Mouse (Mus musculus): ENCODE measurements around the gene Ssr2. TPM values are rescaled to one million over a fixed set of nuclear protein-coding genes. Genes with fewer than 3 reads are reported as not detected.

Gene Ssr2
- total and polyA plus RNA-seq, 2 experiments from 2014 or later = 196 to 236 TPM

DNA sequence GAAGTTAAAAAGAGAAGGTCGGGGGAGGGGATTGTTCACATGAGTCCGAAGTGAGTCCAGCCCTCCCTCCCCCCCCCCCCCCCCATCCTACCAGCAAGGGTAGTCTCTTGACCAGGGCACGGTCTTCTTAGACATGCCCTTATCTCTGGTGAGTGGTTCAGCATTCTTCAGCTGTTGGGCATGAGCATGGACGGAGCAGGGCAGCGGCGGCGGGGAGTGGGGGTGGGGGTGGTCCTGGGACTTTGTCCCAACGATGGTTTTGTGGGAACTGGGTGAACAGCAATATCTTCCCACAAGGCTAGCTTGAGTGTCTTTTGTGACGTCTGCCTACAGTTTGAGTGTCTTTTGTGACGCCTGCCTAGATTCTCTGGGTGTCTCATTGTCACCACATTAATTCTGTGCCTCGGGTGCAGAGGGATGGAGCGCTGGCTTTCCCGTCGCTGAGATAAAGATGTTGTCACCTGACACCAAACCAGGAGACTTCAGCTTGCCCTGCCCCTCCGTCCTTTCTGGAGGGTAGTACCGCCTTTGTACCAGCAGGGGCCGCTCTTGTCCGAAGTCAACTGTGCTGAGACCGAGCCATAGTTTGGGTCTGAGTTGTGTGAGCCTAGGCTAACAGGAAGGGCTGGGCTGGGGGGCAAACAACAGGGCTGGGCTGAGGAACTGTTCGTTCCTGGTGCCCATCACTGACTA lies 31.5 kb downstream of the Ssr2 start:
- under 1% methylated on average over 20 of the region's 20 CpGs for WGBS
- peak; percentile 84 for DNase-seq (ENCODE audit: low spot score)
- peak overlapping the region; percentile 46 for H3K9ac ChIP-seq (replicated peaks; ENCODE audit: low read length, poor library complexity, severe bottlenecking)
- ATAC-seq (ENCODE audit: low FRiP score) = peak; percentile 89
- H3K9me3 ChIP-seq (ENCODE audit: low read length) = no peaks in the 10 kb centered on the region
- H3K4me3 ChIP-seq (ENCODE audit: low read depth, low read length) = peak overlapping the region; percentile 32
- H3K4me2 ChIP-seq (ENCODE audit: low read depth, low read length, poor library complexity, severe bottlenecking) = peak overlapping the region; percentile 70
- no peaks in the 10 kb centered on the region; the same call in 1 of the 2 replicates for H3K4me1 ChIP-seq (ENCODE audit: insufficient read depth, low read length)
- peak; percentile 100 for TF ChIP-seq CTCF (IDR thresholded peaks at IDR 0.05)
- H3K27me3 ChIP-seq (ENCODE audit: insufficient read depth, low read length) = no peaks in the 10 kb centered on the region
- H3K27ac ChIP-seq (ENCODE audit: low read depth, low read length) = no peak overlapping the region
- no peaks in the 10 kb centered on the region for H3K36me3 ChIP-seq (ENCODE audit: insufficient read depth, low read length)

DNA sequence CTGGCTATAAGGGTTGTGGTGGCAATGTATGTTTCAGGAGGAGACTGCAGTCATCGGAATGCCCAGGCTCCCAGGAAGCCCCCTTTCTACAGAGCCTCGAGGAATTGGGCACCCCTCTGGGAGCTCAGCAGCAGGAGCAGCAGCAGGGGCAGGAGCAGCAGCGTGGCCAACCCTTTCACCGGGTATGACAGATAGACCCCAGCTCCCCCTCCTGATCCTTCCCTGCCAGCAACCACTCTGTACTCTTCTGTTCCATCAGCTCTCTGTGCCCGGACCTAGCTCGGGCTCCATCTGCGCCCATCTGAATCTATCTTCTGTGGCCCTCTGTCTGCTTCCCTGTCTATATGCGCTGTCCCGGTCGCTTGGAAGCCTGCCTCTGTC lies 32.1 kb downstream of the Ssr2 start:
- Histone ChIP-seq H3K9ac (replicated peaks; ENCODE audit: low read length, poor library complexity, severe bottlenecking) (peak overlapping the region; percentile 29; the same call in 1 of the 2 replicates), H3K36me3 (ENCODE audit: insufficient read depth, low read length) (no peaks in the 10 kb centered on the region), H3K4me2 (ENCODE audit: low read depth, low read length, poor library complexity, severe bottlenecking) (peak overlapping the region; percentile 70), H3K27me3 (ENCODE audit: insufficient read depth, low read length) (no peaks in the 10 kb centered on the region), H3K4me1 (ENCODE audit: insufficient read depth, low read length) (no peaks in the 10 kb centered on the region; the same call in 1 of the 2 replicates), H3K27ac (ENCODE audit: low read depth, low read length) (no peak overlapping the region), H3K9me3 (ENCODE audit: low read length) (no peaks in the 10 kb centered on the region), H3K4me3 (ENCODE audit: low read depth, low read length) (peak overlapping the region; percentile 32)
- no peak for DNase-seq (ENCODE audit: low spot score)
- 14% methylated on average over 10 of the region's 10 CpGs for WGBS
- no peak for TF ChIP-seq CTCF (IDR thresholded peaks at IDR 0.05)
- ATAC-seq (ENCODE audit: low FRiP score) = peak; percentile 35; the same call in 1 of the 2 replicates

DNA sequence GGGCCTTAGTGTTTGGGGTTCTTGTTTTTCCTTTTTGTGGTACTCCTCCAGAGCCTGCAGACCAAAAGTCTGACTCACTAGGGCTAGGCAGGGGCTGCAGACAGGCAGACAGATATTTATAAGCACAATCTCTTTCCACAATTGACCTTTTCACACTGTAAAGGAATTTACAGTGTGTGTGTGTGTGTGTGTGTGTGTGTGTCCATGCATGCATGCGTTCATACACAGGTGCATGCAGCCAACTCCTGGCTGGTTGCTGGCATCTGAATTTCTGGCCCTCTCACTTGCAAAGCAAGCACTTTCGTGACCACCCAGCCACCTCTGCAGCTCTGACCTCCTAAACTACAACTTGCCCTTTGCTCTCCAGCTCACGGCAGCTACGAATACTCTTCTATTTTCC lies 33.4 kb downstream of the Ssr2 start:
- Histone ChIP-seq H3K27ac (ENCODE audit: low read depth, low read length) (no peak overlapping the region), H3K9me3 (ENCODE audit: low read length) (no peaks in the 10 kb centered on the region), H3K4me2 (ENCODE audit: low read depth, low read length, poor library complexity, severe bottlenecking) (no peak overlapping the region), H3K4me3 (ENCODE audit: low read depth, low read length) (no peak overlapping the region), H3K36me3 (ENCODE audit: insufficient read depth, low read length) (no peaks in the 10 kb centered on the region), H3K4me1 (ENCODE audit: insufficient read depth, low read length) (no peaks in the 10 kb centered on the region; the same call in 1 of the 2 replicates), H3K27me3 (ENCODE audit: insufficient read depth, low read length) (no peaks in the 10 kb centered on the region), H3K9ac (replicated peaks; ENCODE audit: low read length, poor library complexity, severe bottlenecking) (no peak overlapping the region)
- DNase-seq (ENCODE audit: low spot score) = no peak
- WGBS = 77% methylated on average over 4 of the region's 4 CpGs
- no peak for ATAC-seq (ENCODE audit: low FRiP score)
- TF ChIP-seq CTCF (IDR thresholded peaks at IDR 0.05) = no peak

DNA sequence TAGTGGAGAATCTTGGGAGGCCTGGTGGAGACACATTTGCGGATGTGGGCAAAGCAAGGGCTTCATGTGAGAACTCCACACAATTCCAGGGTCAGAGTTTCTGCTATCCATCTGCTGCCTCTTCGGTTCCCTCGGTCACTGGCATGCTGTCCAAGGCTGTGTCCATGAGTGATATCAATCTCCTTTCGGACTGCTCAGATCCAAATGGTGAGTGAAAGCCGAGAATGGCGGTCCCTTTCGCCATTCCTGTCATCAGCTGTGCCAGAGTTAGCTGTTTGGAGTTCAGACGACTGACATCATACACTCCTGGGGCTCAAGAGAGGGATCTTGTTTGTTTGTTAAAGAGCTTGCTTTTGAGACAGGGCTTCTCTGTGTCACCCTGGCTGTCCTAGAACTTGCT lies 38.7 kb downstream of the Ssr2 start:
- TF ChIP-seq CTCF (IDR thresholded peaks at IDR 0.05) = no peak
- Histone ChIP-seq H3K9me3 (ENCODE audit: low read length) (no peaks in the 10 kb centered on the region), H3K4me3 (ENCODE audit: low read depth, low read length) (no peak overlapping the region), H3K4me1 (ENCODE audit: insufficient read depth, low read length) (no peaks in the 10 kb centered on the region), H3K27ac (ENCODE audit: low read depth, low read length) (no peak overlapping the region), H3K27me3 (ENCODE audit: insufficient read depth, low read length) (no peaks in the 10 kb centered on the region), H3K4me2 (ENCODE audit: low read depth, low read length, poor library complexity, severe bottlenecking) (no peak overlapping the region), H3K36me3 (ENCODE audit: insufficient read depth, low read length) (no peaks in the 10 kb centered on the region), H3K9ac (replicated peaks; ENCODE audit: low read length, poor library complexity, severe bottlenecking) (no peak overlapping the region)
- 77% methylated on average over 8 of the region's 8 CpGs for WGBS
- DNase-seq (ENCODE audit: low spot score) (no peak), ATAC-seq (ENCODE audit: low FRiP score) (no peak)

DNA sequence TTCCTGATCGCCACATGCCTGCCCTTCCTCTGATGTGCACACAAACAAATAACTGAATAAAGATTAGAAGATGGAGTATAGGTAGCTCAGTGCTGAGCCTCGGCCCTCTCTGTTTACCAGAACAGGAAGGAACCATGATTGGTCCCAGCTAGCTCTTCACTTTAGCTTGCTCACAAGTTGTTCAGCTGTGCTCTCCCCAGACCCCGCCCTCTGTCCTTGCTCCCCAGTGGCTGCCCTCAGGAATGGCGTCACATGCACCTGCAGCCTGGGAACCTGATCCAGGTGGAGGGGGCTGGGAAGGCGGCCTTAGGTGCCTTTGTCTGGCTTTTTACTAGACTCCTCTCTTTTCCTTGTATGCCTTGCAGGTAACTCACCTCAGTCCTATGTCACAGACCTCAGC lies 39.4 kb downstream of the Ssr2 start:
- no peak overlapping the region for H3K9ac ChIP-seq (replicated peaks; ENCODE audit: low read length, poor library complexity, severe bottlenecking)
- no peak overlapping the region for H3K27ac ChIP-seq (ENCODE audit: low read depth, low read length)
- H3K4me1 ChIP-seq (ENCODE audit: insufficient read depth, low read length) = no peaks in the 10 kb centered on the region
- no peaks in the 10 kb centered on the region for H3K36me3 ChIP-seq (ENCODE audit: insufficient read depth, low read length)
- DNase-seq (ENCODE audit: low spot score) = no peak
- 76% methylated on average over 5 of the region's 5 CpGs for WGBS
- ATAC-seq (ENCODE audit: low FRiP score) = no peak
- no peaks in the 10 kb centered on the region for H3K9me3 ChIP-seq (ENCODE audit: low read length)
- H3K4me2 ChIP-seq (ENCODE audit: low read depth, low read length, poor library complexity, severe bottlenecking) = no peak overlapping the region
- no peak for TF ChIP-seq CTCF (IDR thresholded peaks at IDR 0.05)
- no peak overlapping the region for H3K4me3 ChIP-seq (ENCODE audit: low read depth, low read length)
- H3K27me3 ChIP-seq (ENCODE audit: insufficient read depth, low read length) = no peaks in the 10 kb centered on the region

DNA sequence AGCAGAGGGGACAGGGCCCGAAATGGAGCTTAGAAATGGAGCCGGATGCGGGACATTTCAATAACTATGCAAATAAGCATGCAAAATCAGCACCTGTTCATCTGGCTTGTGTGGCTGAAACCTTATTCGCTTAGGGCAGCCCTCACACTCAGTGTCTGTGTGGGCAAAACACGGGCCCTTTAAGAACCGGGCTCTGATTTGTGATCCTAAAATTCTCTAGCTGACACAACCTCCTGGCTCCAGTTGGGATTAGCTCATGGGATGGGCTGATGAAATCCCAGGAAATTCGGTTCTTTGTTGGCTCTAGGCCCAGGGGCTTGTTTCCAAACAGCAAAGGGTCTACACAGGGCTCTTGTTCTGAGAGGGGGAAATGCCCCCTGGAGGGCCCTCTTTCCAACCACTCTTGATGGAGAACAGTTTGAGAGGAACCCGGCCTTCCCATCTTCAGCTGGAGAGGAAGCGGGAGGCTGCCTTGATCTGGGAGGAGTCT lies 40.3 kb downstream of the Ssr2 start:
- 32% methylated on average over 9 of the region's 9 CpGs for WGBS
- TF ChIP-seq CTCF (IDR thresholded peaks at IDR 0.05) = no peak
- Histone ChIP-seq H3K36me3 (ENCODE audit: insufficient read depth, low read length) (no peaks in the 10 kb centered on the region), H3K4me2 (ENCODE audit: low read depth, low read length, poor library complexity, severe bottlenecking) (peak overlapping the region; percentile 18; the same call in 1 of the 2 replicates), H3K9ac (replicated peaks; ENCODE audit: low read length, poor library complexity, severe bottlenecking) (no peak overlapping the region), H3K27me3 (ENCODE audit: insufficient read depth, low read length) (no peaks in the 10 kb centered on the region), H3K27ac (ENCODE audit: low read depth, low read length) (no peak overlapping the region), H3K4me3 (ENCODE audit: low read depth, low read length) (no peak overlapping the region), H3K4me1 (ENCODE audit: insufficient read depth, low read length) (0 out of 2 replicates have a peak, but pooled peaks cover 4% of the 10 kb centered on the region), H3K9me3 (ENCODE audit: low read length) (no peaks in the 10 kb centered on the region)
- DNase-seq (ENCODE audit: low spot score) (peak; percentile 49), ATAC-seq (ENCODE audit: low FRiP score) (0 out of 2 replicates have a peak, but pooled peaks have one; percentile 52)
